Mouse (Mus musculus) liver, embryonic 13.5 days (tissue): Measurements from ENCODE around the gene Cep70. TPM values are rescaled to one million over a fixed set of nuclear protein-coding genes. Genes with fewer than 3 reads are reported as not detected.

Experiments
- polyA plus RNA-seq: library from polyadenylated mRNA; unstranded; fragments of >200 nt; fragmentation: Nextera tagmentation; extraction: Ambion mirVana; gene quantifications from 2 replicates; pipeline ENCODE4 v1.2.1, GENCODE M21; 2015

Cep70 gene
- polyA plus RNA-seq, 1 experiment from 2014 or later = 30.1 TPM

Other genes starting within 250 kb of the Cep70 start
- not detected in 2 replicates for gene Gm1123, start 207.7 kb upstream of the Cep70 start, polyA plus RNA-seq
- gene Pik3cb, start 102.7 kb upstream of the Cep70 start, polyA plus RNA-seq = 2.5 and 2.6 TPM in 2 replicates
- gene Faiml, start 6.1 kb upstream of the Cep70 start, polyA plus RNA-seq = not detected in 2 replicates
- gene Esyt3, start 115.2 kb downstream of the Cep70 start, polyA plus RNA-seq = 0.03 and 0.14 TPM in 2 replicates
- gene Mras, start 194.0 kb downstream of the Cep70 start, polyA plus RNA-seq = 3.2 and 5.5 TPM in 2 replicates
- not detected in 2 replicates for gene Nme9, start 208.1 kb downstream of the Cep70 start, polyA plus RNA-seq